Mouse (Mus musculus) CH12.LX (cell line): ENCODE data around the gene Cspg4. TPM values are rescaled to one million over a fixed set of nuclear protein-coding genes. Genes with fewer than 3 reads are reported as not detected.
A peak's percentile ranks its signal among the peaks of the same experiment; 100 is the strongest.

Experiments
- DNase-seq: peaks from one replicate; pipeline ENCODE4 v3.0.0-alpha.2; 2013; ENCODE audit errors: extremely low read depth
- H3K27ac ChIP-seq: 2 replicates; pipeline ENCODE4 v1.5.1; 2012; ENCODE audit warnings: low read depth, mild to moderate bottlenecking, control low read depth, moderate library complexity; ENCODE audit not compliant: insufficient read depth
- H3K27me3 ChIP-seq: replicated peaks from 2 replicates; pipeline ENCODE3; 2012; ENCODE audit warnings: inconsistent platforms
- H3K36me3 ChIP-seq, 2 experiments: replicated peaks in 1 of 2; 2 replicates each; pipeline versions ENCODE3 to v1.6.1; 2012; ENCODE audit warnings: inconsistent platforms in 1 of 2, low read length in 1 of 2, mild to moderate bottlenecking in 1 of 2, mixed read lengths in 1 of 2, moderate library complexity in 1 of 2; ENCODE audit not compliant: control insufficient read depth in 1 of 2, insufficient read depth in 1 of 2
- H3K4me1 ChIP-seq, 2 experiments: 2 replicates each; pipeline ENCODE4 v1.6.1; 2012; ENCODE audit warnings: inconsistent platforms in 1 of 2, moderate library complexity in 1 of 2; ENCODE audit not compliant: insufficient read depth in 2 of 2, control insufficient read depth in 1 of 2
- H3K4me2 ChIP-seq: 2 replicates; pipeline ENCODE4 v1.6.1; 2012; ENCODE audit warnings: low read depth, mild to moderate bottlenecking, control low read depth; ENCODE audit not compliant: poor library complexity, insufficient read depth, severe bottlenecking
- H3K4me3 ChIP-seq, 3 experiments: fragments of 150-350 bp in 1 of 3; sonication (generic) in 1 of 3; replicated peaks in 1 of 3; 2 replicates each; pipeline versions ENCODE3 to v1.5.1; 2011 to 2012; ENCODE audit warnings: low read depth in 2 of 3, low read length in 2 of 3, mild to moderate bottlenecking in 2 of 3, moderate library complexity in 2 of 3, control low read depth in 1 of 3, improper control_type of control experiment in 1 of 3, inconsistent platforms in 1 of 3, mixed read lengths in 1 of 3; ENCODE audit not compliant: poor library complexity in 1 of 3
- H3K79me2 ChIP-seq: replicated peaks from 2 replicates; pipeline ENCODE4 v1.6.1; 2012; ENCODE audit warnings: mild to moderate bottlenecking, moderate library complexity; ENCODE audit not compliant: control insufficient read depth, poor library complexity, insufficient read depth, severe bottlenecking; ENCODE audit errors: extremely low read depth
- H3K9ac ChIP-seq: 2 replicates; pipeline ENCODE4 v1.6.1; 2012; ENCODE audit warnings: low read depth, mild to moderate bottlenecking, control low read depth, moderate library complexity; ENCODE audit not compliant: insufficient read depth
- H3K9me3 ChIP-seq: replicated peaks from 2 replicates; pipeline ENCODE3; 2012; ENCODE audit warnings: low read length, inconsistent platforms, mixed read lengths
- BHLHE40 ChIP-seq: IDR thresholded peaks from 2 replicates; pipeline ENCODE4 v1.6.1; 2011; ENCODE audit warnings: mild to moderate bottlenecking, low read depth, low read length, improper control_type of control experiment
- CHD1 ChIP-seq: IDR thresholded peaks from 2 replicates; pipeline ENCODE4 v1.6.1; 2012; ENCODE audit warnings: low read depth, low read length, improper control_type of control experiment, inconsistent platforms
- CHD2 ChIP-seq: IDR thresholded peaks from 2 replicates; pipeline ENCODE4 v1.6.1; 2011; ENCODE audit warnings: low read length, improper control_type of control experiment
- CTCF ChIP-seq, 2 experiments: IDR thresholded peaks in 1 of 2; conservative IDR thresholded peaks in 1 of 2; 2 replicates each; pipeline ENCODE4 v1.5.1; 2011 to 2012; ENCODE audit warnings: low read depth in 2 of 2, low read length in 2 of 2, improper control_type of control experiment in 1 of 2, inconsistent platforms in 1 of 2, mild to moderate bottlenecking in 1 of 2, moderate library complexity in 1 of 2
- ETS1 ChIP-seq: conservative IDR thresholded peaks from 2 replicates; pipeline ENCODE4 v1.6.1; 2012; ENCODE audit warnings: low read depth, mild to moderate bottlenecking, inconsistent platforms, low read length, improper control_type of control experiment, moderate library complexity
- GABPA ChIP-seq: IDR thresholded peaks from 2 replicates; pipeline ENCODE4 v1.6.1; 2012; ENCODE audit warnings: low read depth, low read length, improper control_type of control experiment, inconsistent platforms; ENCODE audit not compliant: insufficient replicate concordance
- HCFC1 ChIP-seq: IDR thresholded peaks from 2 replicates; pipeline ENCODE4 v1.6.1; 2012; ENCODE audit warnings: low read depth, mild to moderate bottlenecking, inconsistent platforms, low read length, improper control_type of control experiment
- IRF4 ChIP-seq: IDR thresholded peaks from 2 replicates; pipeline ENCODE4 v1.6.1; 2014; ENCODE audit warnings: low read depth, mild to moderate bottlenecking, inconsistent platforms, low read length, improper control_type of control experiment
- JUN ChIP-seq: IDR thresholded peaks from 2 replicates; pipeline ENCODE4 v1.6.1; 2011; ENCODE audit warnings: low read depth, mild to moderate bottlenecking, low read length, improper control_type of control experiment, moderate library complexity; ENCODE audit not compliant: insufficient read depth
- KAT2A ChIP-seq: IDR thresholded peaks from 2 replicates; pipeline ENCODE4 v1.6.1; 2012; ENCODE audit warnings: low read length, improper control_type of control experiment, inconsistent platforms; ENCODE audit not compliant: insufficient replicate concordance
- MAFK ChIP-seq: IDR thresholded peaks from 2 replicates; pipeline ENCODE4 v1.6.1; 2011; ENCODE audit warnings: low read length, improper control_type of control experiment; ENCODE audit not compliant: insufficient replicate concordance
- MYC ChIP-seq: IDR thresholded peaks from 2 replicates; pipeline ENCODE4 v1.6.1; 2011; ENCODE audit warnings: low read depth, mild to moderate bottlenecking, improper control_type of control experiment, low read length
- PAX5 ChIP-seq: IDR thresholded peaks from 2 replicates; pipeline ENCODE4 v1.6.1; 2012; ENCODE audit warnings: low read length, inconsistent platforms, mixed read lengths
- POLR2A ChIP-seq: IDR thresholded peaks from 2 replicates; pipeline ENCODE4 v1.6.1; 2011; ENCODE audit warnings: low read depth, mild to moderate bottlenecking, improper control_type of control experiment, low read length
- POLR2AphosphoS2 ChIP-seq: IDR thresholded peaks from 2 replicates; pipeline ENCODE4 v1.6.1; 2011; ENCODE audit warnings: low read depth, low read length, improper control_type of control experiment
- RCOR1 ChIP-seq: conservative IDR thresholded peaks from 2 replicates; pipeline ENCODE4 v1.6.1; 2012; ENCODE audit warnings: low read depth, mild to moderate bottlenecking, inconsistent platforms, low read length, improper control_type of control experiment
- SMC3 ChIP-seq: IDR thresholded peaks from 2 replicates; pipeline ENCODE4 v1.6.1; 2011; ENCODE audit warnings: low read depth, low read length, improper control_type of control experiment
- TCF12 ChIP-seq: IDR thresholded peaks from 2 replicates; pipeline ENCODE4 v1.6.1; 2014; ENCODE audit warnings: low read depth, mild to moderate bottlenecking, inconsistent platforms, low read length, improper control_type of control experiment
- UBTF ChIP-seq: IDR thresholded peaks from 2 replicates; pipeline ENCODE4 v1.6.1; 2012; ENCODE audit warnings: low read depth, mild to moderate bottlenecking, inconsistent platforms, low read length, improper control_type of control experiment, moderate library complexity
- ZC3H11A ChIP-seq: IDR thresholded peaks from 2 replicates; pipeline ENCODE4 v1.6.1; 2012; ENCODE audit warnings: low read depth, mild to moderate bottlenecking, inconsistent platforms, low read length, improper control_type of control experiment
- ZKSCAN1 ChIP-seq: IDR thresholded peaks from 2 replicates; pipeline ENCODE4 v1.6.1; 2012; ENCODE audit warnings: low read depth, inconsistent platforms, low read length, improper control_type of control experiment, borderline replicate concordance
- ZMIZ1 ChIP-seq: IDR thresholded peaks from 2 replicates; pipeline ENCODE4 v1.6.1; 2012; ENCODE audit warnings: low read depth, mild to moderate bottlenecking, inconsistent platforms, low read length, improper control_type of control experiment
- dilution Hi-C: fragments of 300-500 bp; cut with MboI; formaldehyde crosslinking; loops from 2 replicates; pipeline ENCODE4 v1.14.3; 2020; ENCODE audit warnings: low sequenced_read_pairs; ENCODE audit not compliant: extremely low pct_unique_long_range_greater_than_20kb, extremely low pct_ligation_motif_present
- in situ Hi-C: fragments of 300-500 bp; cut with MboI; formaldehyde crosslinking; loops from 3 replicates; pipeline ENCODE4 v1.14.3; 2019; ENCODE audit warnings: low sequenced_read_pairs, low pct_ligation_motif_present, low pct_unique_long_range_greater_than_20kb, mixed read lengths
- polyA plus RNA-seq: library from polyadenylated mRNA; unstranded; fragments of >175 nt; gene quantifications from 2 replicates; pipeline ENCODE4 v1.2.1, GENCODE M21; 2012; ENCODE audit warnings: low read depth; ENCODE audit not compliant: insufficient read length
- total RNA-seq, 2 experiments: library from RNA; depleted of rRNA; stranded (reverse); fragments of 300-350 nt in 1 of 2; fragments of >200 nt in 1 of 2; gene quantifications; 2 replicates each; pipeline ENCODE4 v1.2.3; 2012 to 2014

Cspg4 gene
- total and polyA plus RNA-seq, 3 experiments = 0.06 to 0.08 TPM; not detected in 1

- Histone ChIP-seq H3K4me3 (no peak overlapping the region), H3K4me1 (peaks cover 7 to 53% of the 10 kb centered on the region in 2 experiments), H3K27ac (no peak overlapping the region), H3K4me2 (no peak overlapping the region), H3K9me3 (no peaks in the 10 kb centered on the region), H3K9ac (no peak overlapping the region), H3K27me3 (peaks cover 12% of the 10 kb centered on the region), H3K79me2 (no peaks in the 10 kb centered on the region)
- DNase-seq = no peak
- dilution Hi-C loops = no loop called here
- in situ Hi-C loops = loop anchor here (5.0 to 10.0 kb wide), 3 partner anchors 149 to 321 kb away; partner anchors contain the start of gene Man2c1
- TF ChIP-seq CHD1 (no peak), POLR2AphosphoS2 (no peak), SMC3 (no peak), PAX5 (no peak), KAT2A (no peak), TCF12 (no peak), ZKSCAN1 (no peak), HCFC1 (no peak), ZC3H11A (no peak), UBTF (no peak), POLR2A (no peak), MYC (no peak)
- TF ChIP-seq, all 38 proteins: peak for 0
- H3K36me3 ChIP-seq = no peaks in the 10 kb centered on the region
These were observed 28.5 kb downstream of the Cspg4 start for GRCm38 (mm10) chr9:56893313-56893712.

DNA sequence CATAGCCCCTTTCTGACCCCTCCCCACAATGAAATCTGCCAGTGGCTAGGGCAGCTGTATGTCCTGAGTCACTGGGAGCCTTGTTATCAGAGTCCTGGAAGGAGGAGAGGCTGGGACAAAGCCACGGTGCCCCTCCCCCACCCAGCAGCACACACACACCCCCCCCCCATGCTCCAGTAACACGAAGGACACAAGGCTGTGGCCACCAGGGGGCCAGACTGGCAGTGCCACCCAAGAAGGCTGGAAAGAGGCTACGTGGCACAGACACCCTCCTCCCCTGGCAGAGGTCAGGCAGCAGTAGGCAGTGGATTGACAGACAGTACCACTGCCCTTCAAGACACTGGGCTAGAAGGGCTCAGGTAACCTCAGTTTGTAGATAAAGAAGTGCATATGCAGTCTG, 29.2 kb downstream of the Cspg4 start:
- DNase-seq = no peak
- TF ChIP-seq GABPA = no peak
- no peak for TF ChIP-seq BHLHE40
- peak in 1 of 2 experiments; percentile 42; a peak in 2 of 4 replicates for TF ChIP-seq CTCF (conservative IDR thresholded peaks at IDR 0.05 in 1 of 2, IDR thresholded peaks at IDR 0.05 in 1 of 2; ENCODE audit: low read depth in 2 of 2, low read length in 2 of 2)
- TF ChIP-seq UBTF = no peak
- TF ChIP-seq IRF4 = no peak
- TF ChIP-seq RCOR1 = no peak
- TF ChIP-seq HCFC1 = no peak
- no peak for TF ChIP-seq ETS1
- TF ChIP-seq SMC3 = peak; percentile 21
- peak; percentile 33; the same call in 1 of the 2 replicates for TF ChIP-seq CHD2
- no peak for TF ChIP-seq ZC3H11A
- TF ChIP-seq JUN = no peak
- no peak for TF ChIP-seq ZMIZ1
- no peak for TF ChIP-seq MAFK

More for the DNA sequence above, 29.2 kb downstream of the Cspg4 start:
- no peaks in the 10 kb centered on the region for H3K79me2 ChIP-seq
- no peaks in the 10 kb centered on the region for H3K36me3 ChIP-seq
- no peak overlapping the region for H3K9ac ChIP-seq
- dilution Hi-C loops (no loop called here), in situ Hi-C loops (loop anchor here (5.0 to 10.0 kb wide), 3 partner anchors 148 to 321 kb away; partner anchors contain the start of gene Man2c1)
- H3K27me3 ChIP-seq = peaks cover 5% of the 10 kb centered on the region
- H3K4me2 ChIP-seq = no peak overlapping the region
- H3K4me3 ChIP-seq = no peak overlapping the region
- H3K27ac ChIP-seq = no peak overlapping the region
- H3K9me3 ChIP-seq = no peaks in the 10 kb centered on the region
- H3K4me1 ChIP-seq = peaks cover 13 to 60% of the 10 kb centered on the region in 2 experiments
